Mouse (Mus musculus): ENCODE data around the gene Rap1gap. TPM values are rescaled to one million over a fixed set of nuclear protein-coding genes. Genes with fewer than 3 reads are reported as not detected.

The Rap1gap gene
- polyA plus RNA-seq, 1 experiment from 2014 or later: 15.6 TPM

DNA sequence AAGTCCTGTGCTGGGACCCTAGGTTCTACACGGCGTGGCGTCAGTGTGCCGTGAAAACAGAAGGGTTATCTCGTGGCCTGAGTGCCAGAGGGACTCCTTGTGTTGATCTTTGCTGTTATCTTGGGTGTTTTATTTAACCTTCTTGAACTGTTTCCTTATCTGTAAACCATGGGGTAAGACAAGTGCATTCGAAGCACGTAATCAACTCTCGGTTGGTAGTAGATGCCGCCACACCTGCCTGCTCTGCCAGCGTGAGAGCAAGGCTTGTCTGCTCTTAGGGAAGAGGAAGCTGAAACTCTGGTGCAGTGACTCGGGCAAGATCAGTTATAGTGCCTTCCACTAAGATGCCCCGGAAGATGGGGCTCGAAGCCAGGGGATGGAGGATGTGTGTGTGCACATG, 48.4 kb downstream of the Rap1gap start:
- no peak for TF ChIP-seq EP300 (IDR thresholded peaks at IDR 0.05; ENCODE audit: low read depth)
- no peak for TF ChIP-seq CTCF (IDR thresholded peaks at IDR 0.05; ENCODE audit: low read depth)
- no peak overlapping the region for H3K4me2 ChIP-seq (ENCODE audit: low read depth, low read length)
- ATAC-seq (peak; percentile 14; the same call in 1 of the 2 replicates), DNase-seq (no peak)
- no peak overlapping the region for H3K4me3 ChIP-seq (ENCODE audit: low read depth, low read length)
- 35% methylated on average over 13 of the region's 13 CpGs for WGBS (ENCODE audit: insufficient replicate concordance)
- H3K9me3 ChIP-seq (ENCODE audit: low read length): no peaks in the 10 kb centered on the region
- no peaks in the 10 kb centered on the region for H3K36me3 ChIP-seq (replicated peaks; ENCODE audit: insufficient read depth, low read length)
- H3K9ac ChIP-seq (replicated peaks): no peak overlapping the region
- no peaks in the 10 kb centered on the region; the same call in 1 of the 2 replicates for H3K4me1 ChIP-seq (ENCODE audit: insufficient read depth)
- H3K27me3 ChIP-seq (ENCODE audit: insufficient read depth, low read length): 0 out of 2 replicates have a peak, but pooled peaks cover 1% of the 10 kb centered on the region
- H3K27ac ChIP-seq (ENCODE audit: low read depth): no peak overlapping the region

DNA sequence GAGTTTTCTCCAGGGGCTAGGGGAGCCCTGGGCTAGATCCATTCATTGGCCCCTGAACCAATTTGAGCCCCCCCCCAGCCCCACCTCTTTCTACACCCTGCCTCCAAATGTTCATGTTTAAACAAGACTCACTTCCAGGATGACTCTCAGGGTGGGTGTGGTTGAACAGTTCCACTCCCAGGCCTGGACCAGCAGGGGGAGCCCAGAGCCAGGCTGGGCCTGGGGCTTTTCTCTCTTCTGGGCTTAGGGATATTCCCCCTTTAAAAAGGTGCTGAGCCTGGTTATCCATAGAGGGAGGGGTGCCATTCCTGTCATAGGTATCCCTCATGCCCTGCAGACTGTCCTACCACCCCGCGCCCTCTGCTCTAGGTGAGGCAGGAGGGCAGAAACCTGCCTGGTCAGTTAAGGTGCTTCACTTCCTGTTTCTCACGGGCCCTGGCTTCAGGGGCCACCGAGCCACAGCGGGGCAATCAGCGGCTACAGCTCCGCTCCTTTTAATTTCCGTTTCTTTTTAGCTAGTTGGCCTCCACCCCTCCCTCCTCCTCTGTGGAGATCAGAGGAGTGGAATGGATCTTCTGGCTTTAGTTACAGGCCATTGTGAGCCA, 49.6 kb downstream of the Rap1gap start:
- peak; percentile 61 for TF ChIP-seq CTCF (IDR thresholded peaks at IDR 0.05; ENCODE audit: low read depth)
- no peak for TF ChIP-seq EP300 (IDR thresholded peaks at IDR 0.05; ENCODE audit: low read depth)
- no peak overlapping the region for H3K4me3 ChIP-seq (ENCODE audit: low read depth, low read length)
- ATAC-seq (no peak), DNase-seq (no peak)
- H3K4me2 ChIP-seq (ENCODE audit: low read depth, low read length): no peak overlapping the region
- H3K27me3 ChIP-seq (ENCODE audit: insufficient read depth, low read length): 0 out of 2 replicates have a peak, but pooled peaks cover 3% of the 10 kb centered on the region
- H3K27ac ChIP-seq (ENCODE audit: low read depth): no peak overlapping the region
- 35% methylated on average over 8 of the region's 8 CpGs for WGBS (ENCODE audit: insufficient replicate concordance)
- no peaks in the 10 kb centered on the region for H3K9me3 ChIP-seq (ENCODE audit: low read length)
- H3K4me1 ChIP-seq (ENCODE audit: insufficient read depth): no peaks in the 10 kb centered on the region
- H3K9ac ChIP-seq (replicated peaks): no peak overlapping the region
- H3K36me3 ChIP-seq (replicated peaks; ENCODE audit: insufficient read depth, low read length): no peaks in the 10 kb centered on the region

DNA sequence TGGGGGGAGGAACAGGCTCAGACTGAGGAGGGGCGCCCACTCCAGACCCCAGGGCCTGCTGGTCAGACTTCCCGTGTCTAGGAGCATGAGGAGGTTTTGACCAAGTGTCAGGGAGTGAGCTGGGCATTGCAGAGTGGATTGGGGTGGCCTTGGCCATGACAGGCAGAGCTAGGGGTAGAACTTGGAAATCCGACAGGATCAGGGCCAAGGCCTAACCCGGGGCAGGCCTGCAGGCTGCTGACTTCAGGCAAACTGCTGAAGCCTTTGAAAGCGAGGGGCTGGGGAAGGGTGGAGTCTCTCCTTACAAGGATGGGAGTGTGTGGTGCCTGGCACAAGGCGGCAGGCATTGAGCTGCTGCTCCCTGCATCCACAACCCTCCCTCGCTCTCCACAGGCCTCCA, 52.5 kb downstream of the Rap1gap start:
- H3K9me3 ChIP-seq (ENCODE audit: low read length): no peaks in the 10 kb centered on the region
- no peak for DNase-seq
- H3K4me1 ChIP-seq (ENCODE audit: insufficient read depth): no peaks in the 10 kb centered on the region
- H3K36me3 ChIP-seq (replicated peaks; ENCODE audit: insufficient read depth, low read length): no peaks in the 10 kb centered on the region
- no peak overlapping the region for H3K27ac ChIP-seq (ENCODE audit: low read depth)
- WGBS (ENCODE audit: insufficient replicate concordance): 69% methylated on average over 7 of the region's 7 CpGs
- no peak overlapping the region for H3K4me3 ChIP-seq (ENCODE audit: low read depth, low read length)
- TF ChIP-seq EP300 (IDR thresholded peaks at IDR 0.05; ENCODE audit: low read depth): no peak
- TF ChIP-seq CTCF (IDR thresholded peaks at IDR 0.05; ENCODE audit: low read depth): no peak
- no peak overlapping the region for H3K4me2 ChIP-seq (ENCODE audit: low read depth, low read length)
- 0 out of 2 replicates have a peak, but pooled peaks cover 3% of the 10 kb centered on the region for H3K27me3 ChIP-seq (ENCODE audit: insufficient read depth, low read length)
- no peak overlapping the region for H3K9ac ChIP-seq (replicated peaks)
- ATAC-seq: no peak

DNA sequence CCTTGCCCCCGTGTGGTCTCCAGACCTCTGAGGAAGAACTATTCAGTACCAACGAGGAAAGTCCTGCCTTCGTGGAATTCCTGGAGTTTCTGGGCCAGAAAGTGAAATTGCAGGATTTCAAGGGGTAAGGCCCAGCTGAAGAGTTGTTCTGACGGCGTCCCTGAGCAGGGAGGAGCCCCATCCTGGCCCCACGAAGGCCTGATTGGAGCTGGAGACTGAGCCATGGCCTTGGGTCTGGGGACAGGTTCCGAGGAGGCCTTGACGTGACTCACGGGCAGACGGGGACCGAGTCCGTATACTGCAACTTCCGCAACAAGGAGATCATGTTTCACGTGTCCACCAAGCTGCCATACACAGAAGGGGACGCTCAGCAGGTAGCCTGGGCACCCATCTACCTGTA, 53.1 kb downstream of the Rap1gap start:
- Histone ChIP-seq H3K27me3 (ENCODE audit: insufficient read depth, low read length) (0 out of 2 replicates have a peak, but pooled peaks cover 3% of the 10 kb centered on the region), H3K36me3 (replicated peaks; ENCODE audit: insufficient read depth, low read length) (no peaks in the 10 kb centered on the region), H3K4me2 (ENCODE audit: low read depth, low read length) (no peak overlapping the region), H3K27ac (ENCODE audit: low read depth) (no peak overlapping the region), H3K9ac (replicated peaks) (no peak overlapping the region), H3K9me3 (ENCODE audit: low read length) (no peaks in the 10 kb centered on the region), H3K4me3 (ENCODE audit: low read depth, low read length) (no peak overlapping the region), H3K4me1 (ENCODE audit: insufficient read depth) (no peaks in the 10 kb centered on the region)
- 75% methylated on average over 15 of the region's 15 CpGs for WGBS (ENCODE audit: insufficient replicate concordance)
- no peak for ATAC-seq
- no peak for DNase-seq
- TF ChIP-seq CTCF (IDR thresholded peaks at IDR 0.05; ENCODE audit: low read depth) (no peak), EP300 (IDR thresholded peaks at IDR 0.05; ENCODE audit: low read depth) (no peak)

DNA sequence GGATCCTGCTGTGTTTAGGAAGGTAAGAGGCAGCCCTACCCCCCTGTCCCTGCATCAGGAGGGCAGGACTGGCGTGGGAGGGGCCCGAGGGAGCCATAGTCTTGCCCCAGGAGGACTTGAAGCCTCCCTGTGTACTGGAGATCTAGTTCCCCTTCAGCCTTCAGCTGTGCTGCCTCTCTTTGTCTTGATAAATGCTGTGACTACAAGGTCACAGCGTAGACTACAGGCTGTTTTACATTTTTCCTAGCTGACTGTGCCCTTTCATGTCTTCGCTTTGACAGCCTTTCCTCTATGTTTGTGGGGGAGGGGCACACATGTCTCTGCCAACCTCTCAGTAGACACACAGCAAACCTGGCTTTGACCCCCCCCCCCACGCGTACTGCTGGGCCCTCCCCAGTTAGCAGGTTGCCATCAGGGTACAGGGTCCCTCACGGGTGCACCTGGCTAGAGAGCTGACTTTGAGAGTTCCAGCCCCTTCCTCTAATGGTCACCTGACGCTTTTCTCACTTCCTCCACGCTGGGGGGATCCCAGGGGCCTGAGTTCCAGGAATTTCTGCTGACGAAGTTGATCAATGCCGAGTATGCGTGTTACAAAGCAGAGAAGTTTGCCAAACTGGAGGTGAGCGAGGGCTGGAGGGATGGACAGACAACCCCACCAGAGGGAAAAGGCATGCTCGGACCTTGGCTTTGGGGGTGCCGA, 55.0 kb downstream of the Rap1gap start:
- WGBS (ENCODE audit: insufficient replicate concordance): 34% methylated on average over 15 of the region's 15 CpGs
- no peak for TF ChIP-seq EP300 (IDR thresholded peaks at IDR 0.05; ENCODE audit: low read depth)
- no peak for TF ChIP-seq CTCF (IDR thresholded peaks at IDR 0.05; ENCODE audit: low read depth)
- ATAC-seq: no peak
- H3K9ac ChIP-seq (replicated peaks): no peak overlapping the region
- H3K4me3 ChIP-seq (ENCODE audit: low read depth, low read length): no peak overlapping the region
- no peak for DNase-seq
- peaks cover 11% of the 10 kb centered on the region; the same call in 1 of the 2 replicates for H3K27me3 ChIP-seq (ENCODE audit: insufficient read depth, low read length)
- no peaks in the 10 kb centered on the region for H3K36me3 ChIP-seq (replicated peaks; ENCODE audit: insufficient read depth, low read length)
- no peak overlapping the region for H3K4me2 ChIP-seq (ENCODE audit: low read depth, low read length)
- H3K4me1 ChIP-seq (ENCODE audit: insufficient read depth): no peaks in the 10 kb centered on the region
- no peaks in the 10 kb centered on the region for H3K9me3 ChIP-seq (ENCODE audit: low read length)
- H3K27ac ChIP-seq (ENCODE audit: low read depth): no peak overlapping the region

DNA sequence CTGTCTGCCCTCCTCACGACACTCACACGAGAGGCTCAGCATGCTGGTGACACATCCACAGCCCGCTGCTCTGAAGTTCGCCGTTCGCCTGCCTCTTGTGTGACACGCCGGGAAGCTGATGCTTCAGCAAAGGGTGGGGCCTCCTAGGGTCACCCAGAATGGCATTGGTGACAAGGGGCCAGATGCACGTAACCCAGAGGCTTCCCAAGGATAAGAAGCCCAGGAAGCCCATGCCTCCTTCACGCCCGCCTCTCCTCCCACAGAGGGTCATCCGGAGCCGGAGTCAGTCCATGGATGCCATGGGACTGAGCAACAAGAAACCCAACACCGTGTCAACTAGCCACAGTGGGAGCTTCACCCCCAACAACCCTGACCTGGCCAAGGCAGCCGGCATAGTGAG, 57.0 kb downstream of the Rap1gap start:
- Histone ChIP-seq H3K27ac (ENCODE audit: low read depth) (no peak overlapping the region), H3K9ac (replicated peaks) (no peak overlapping the region), H3K27me3 (ENCODE audit: insufficient read depth, low read length) (peaks cover 13% of the 10 kb centered on the region; the same call in 1 of the 2 replicates), H3K4me3 (ENCODE audit: low read depth, low read length) (no peak overlapping the region), H3K36me3 (replicated peaks; ENCODE audit: insufficient read depth, low read length) (no peaks in the 10 kb centered on the region), H3K9me3 (ENCODE audit: low read length) (no peaks in the 10 kb centered on the region), H3K4me1 (ENCODE audit: insufficient read depth) (no peaks in the 10 kb centered on the region), H3K4me2 (ENCODE audit: low read depth, low read length) (no peak overlapping the region)
- ATAC-seq: no peak
- DNase-seq: no peak
- TF ChIP-seq CTCF (IDR thresholded peaks at IDR 0.05; ENCODE audit: low read depth) (no peak), EP300 (IDR thresholded peaks at IDR 0.05; ENCODE audit: low read depth) (no peak)
- WGBS (ENCODE audit: insufficient replicate concordance): 83% methylated on average over 15 of the region's 15 CpGs
